Mouse (Mus musculus): ENCODE measurements at regions not wholly inside any gene's neighbourhood (a gene's known extent, or its start where the extent isn't known, plus 50 kb on each side); places are given as distances from the start of the nearest gene placed in this dataset.

DNA sequence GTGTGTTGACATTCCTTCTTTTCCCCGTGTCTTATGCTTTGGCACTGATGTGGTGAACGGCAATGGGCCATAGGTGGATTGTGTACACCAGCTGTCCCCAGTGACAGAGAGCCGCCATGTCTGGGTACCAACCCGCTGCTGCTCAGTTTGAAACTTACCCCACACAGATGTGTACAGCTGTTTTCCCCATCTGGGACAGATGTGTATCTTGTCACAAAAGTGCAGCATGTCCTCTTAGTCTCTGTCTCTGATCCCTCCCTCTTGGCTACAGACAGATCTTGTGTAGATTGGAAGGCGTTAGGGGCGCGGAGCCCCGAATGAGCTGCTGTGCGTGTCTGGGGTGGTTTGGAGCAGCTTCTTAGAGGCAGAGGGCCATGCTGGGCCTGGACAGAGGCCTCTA, 196.1 kb upstream of the Sulf2 start:
- DNase-seq: no peak

DNA sequence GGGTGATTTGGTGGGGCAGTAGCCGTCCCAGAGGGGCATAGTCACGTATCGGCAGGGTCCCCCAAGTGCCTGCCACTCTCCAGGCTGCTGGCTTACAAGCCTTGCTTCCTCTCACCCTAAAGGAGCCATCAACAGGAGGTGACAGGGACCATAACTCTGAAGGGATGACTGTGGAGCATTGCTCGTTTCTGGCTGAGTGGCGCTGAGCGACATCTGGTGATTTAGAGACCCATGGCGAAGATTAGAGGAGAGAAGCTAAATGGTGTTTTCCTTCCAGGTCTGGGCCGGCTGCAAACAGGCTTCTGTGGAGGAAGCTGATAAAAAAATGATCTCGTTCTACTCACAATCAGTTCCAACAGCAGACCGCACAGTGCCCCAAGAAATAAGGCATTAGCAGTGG, 193.2 kb upstream of the Sulf2 start:
- no peak for DNase-seq

GRCm38 (mm10) chr2:166346421-166347182, 191.1 kb upstream of the Sulf2 start:
- no peak for DNase-seq

- no peak for DNase-seq
Measured at GRCm38 (mm10) chr2:166343551-166344340, 188.3 kb upstream of the Sulf2 start.

DNA sequence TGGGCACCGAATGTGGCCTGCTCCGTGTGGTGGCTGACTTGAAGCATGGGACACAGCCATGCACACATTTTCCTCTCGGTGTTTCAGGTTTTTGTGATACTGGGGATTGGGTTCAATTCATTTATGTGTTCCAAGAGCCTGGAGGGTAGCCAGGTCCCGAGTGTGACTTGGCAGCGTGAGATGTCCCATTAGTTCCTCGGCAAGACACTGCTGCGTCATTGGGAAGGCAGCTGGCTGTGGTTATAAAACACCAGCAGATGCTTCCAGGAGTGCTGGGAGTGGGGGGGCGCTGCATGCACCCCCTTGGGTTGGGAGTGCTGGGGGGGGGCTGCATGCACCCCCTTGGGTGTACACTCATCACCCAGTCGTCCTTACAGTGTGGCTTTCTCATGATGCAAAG, 186.9 kb upstream of the Sulf2 start:
- DNase-seq: peak; percentile 80

DNA sequence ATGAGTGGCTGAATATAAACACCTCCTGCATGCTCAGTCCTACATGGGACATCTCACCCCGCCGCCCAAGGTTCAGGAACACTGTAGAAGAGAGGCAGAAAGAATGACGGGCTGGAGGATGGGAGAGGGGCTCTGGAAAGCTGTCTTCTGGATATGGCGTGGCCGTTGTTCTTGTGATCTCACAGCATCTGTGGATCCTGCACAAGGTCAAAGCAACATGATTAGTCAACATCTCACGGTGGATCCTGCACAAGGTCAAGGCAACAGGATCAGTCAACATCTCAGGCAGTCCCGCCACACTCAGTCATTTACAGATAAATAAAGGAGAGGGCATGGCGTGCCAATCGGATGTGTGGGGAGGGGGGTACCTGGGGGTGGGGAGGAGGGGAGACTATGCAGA, 184.7 kb upstream of the Sulf2 start:
- no peak for DNase-seq

GRCm38 (mm10) chr2:166339427-166339826, 184.0 kb upstream of the Sulf2 start:
- no peak for DNase-seq

GRCm38 (mm10) chr2:166338396-166339085, 183.1 kb upstream of the Sulf2 start:
- DNase-seq: peak; percentile 71

DNA sequence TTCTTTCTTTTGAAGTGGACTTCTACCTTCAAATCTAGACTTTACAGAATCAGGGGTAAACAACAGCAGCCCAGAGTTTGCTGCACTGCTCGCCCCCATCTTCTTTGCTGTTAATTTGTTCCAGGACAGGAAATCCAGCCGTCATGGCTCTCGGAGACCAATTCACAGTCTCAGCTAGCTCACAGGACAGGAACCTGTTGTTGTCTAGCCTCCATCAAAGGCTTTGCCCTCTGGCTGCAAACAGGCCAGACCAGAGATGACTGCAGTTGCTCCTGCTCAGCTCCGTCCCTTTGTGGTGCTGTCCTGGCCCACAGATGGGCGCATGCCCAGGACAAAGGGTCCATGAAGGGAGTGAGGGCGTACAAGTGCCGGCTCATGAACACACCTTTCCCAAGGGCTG, 182.2 kb upstream of the Sulf2 start:
- DNase-seq: no peak

- peak; percentile 55 for DNase-seq
Measured at GRCm38 (mm10) chr2:166335702-166336101, 180.2 kb upstream of the Sulf2 start.

GRCm38 (mm10) chr2:166334559-166334958, 179.1 kb upstream of the Sulf2 start:
- DNase-seq: no peak

DNA sequence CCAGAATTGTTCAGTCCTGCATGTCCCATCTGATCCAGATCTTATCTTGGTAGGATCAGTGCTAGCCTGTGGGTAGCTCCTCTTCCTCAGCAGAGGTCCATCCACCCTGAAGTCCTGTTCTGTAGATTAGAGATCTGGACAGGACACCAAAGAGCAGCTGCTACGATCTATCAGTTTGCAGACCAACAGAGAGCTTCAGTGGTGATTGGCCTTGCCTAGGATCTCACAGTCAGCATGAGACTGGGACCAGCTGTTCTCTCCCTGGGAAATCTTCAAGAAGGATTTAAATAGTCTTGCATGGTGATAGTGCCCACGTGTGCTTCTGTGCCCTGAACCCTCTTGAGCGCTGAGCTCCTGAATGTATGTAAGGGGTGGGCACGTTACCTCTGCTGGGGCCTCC, 178.4 kb upstream of the Sulf2 start:
- DNase-seq: no peak

- DNase-seq: peak; percentile 42
Measured at GRCm38 (mm10) chr2:166332748-166333417, 177.4 kb upstream of the Sulf2 start.

- no peak for DNase-seq
Measured at GRCm38 (mm10) chr2:166331192-166331591, 175.7 kb upstream of the Sulf2 start.

- DNase-seq: no peak
Measured at GRCm38 (mm10) chr2:166330364-166330763, 174.9 kb upstream of the Sulf2 start.

DNA sequence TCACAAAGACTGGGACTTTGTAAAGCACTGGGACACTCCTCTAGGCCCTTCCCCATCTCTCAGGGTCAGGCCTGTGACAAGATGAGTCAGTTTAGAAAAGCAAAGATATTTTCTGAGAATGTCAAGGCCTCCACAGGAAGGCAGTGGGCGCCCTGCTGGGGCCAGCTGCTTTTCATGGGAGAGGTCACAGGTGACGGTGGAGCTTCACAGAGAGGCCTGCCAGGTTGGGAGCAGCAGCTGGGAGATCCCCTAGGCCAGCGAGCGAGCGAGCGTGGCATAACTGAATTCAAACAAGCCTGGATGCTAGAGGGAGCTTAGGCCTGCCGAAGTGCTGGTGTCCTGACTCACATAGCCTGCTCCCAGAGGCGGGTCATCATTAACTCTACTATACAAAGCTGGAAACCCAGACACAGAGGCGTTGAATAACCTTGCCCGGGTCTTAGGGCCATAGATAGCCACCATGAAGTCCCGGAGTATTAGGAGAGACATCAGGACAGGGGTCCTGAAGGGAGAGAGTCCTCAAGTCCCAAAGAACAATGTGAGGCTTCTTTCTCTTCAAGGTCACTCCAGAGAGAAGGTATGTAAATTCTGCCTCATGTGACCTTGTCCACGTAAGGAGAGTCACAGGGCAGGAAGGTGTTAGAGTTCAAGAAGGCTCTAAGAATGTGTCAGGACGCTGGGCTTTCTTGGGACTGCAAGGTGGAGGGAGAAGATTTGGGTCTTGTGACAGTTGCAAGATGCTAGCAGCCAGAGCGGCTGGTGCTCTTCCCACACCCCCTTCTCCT, 174.3 kb upstream of the Sulf2 start:
- DNase-seq: no peak

DNA sequence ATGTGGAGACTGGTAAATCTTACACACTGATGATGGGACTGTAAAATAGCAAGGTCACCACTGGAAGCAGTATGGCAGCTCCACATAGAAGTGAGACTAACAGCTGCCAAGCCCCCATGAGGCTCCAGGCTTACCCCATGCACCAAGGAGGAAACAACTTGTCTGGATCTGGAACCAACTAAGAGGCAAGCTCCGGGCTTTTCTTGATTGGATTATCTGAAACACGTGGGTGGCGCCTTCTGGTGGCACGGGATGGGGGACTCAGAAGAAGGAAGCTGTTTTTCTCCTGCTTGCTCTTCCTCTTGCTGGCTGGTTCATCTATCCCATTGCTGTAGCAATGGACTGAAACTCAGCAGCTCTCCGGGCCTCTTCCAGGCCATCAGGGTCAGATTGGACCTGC, 171.5 kb upstream of the Sulf2 start:
- no peak for DNase-seq

GRCm38 (mm10) chr2:166324954-166325353, 169.5 kb upstream of the Sulf2 start:
- no peak for DNase-seq

DNA sequence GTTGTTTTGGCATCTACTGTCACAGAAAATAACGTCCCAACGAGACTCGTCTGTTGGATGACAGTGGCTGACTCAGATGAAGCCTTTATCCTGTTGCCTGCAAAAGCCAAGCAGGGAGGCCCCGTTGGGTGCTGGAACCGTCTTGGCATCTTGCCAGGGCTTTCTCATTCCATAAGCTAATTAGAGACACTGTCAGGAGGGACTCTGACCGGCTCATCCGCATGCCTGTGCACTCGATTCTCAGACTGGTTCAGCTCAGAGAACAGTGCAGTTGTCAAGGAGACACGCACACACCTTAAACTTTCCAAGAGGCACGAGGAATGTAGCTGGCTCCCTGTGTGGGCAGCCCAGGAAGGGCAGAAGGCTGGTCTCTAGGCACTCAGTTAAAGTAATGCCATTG, 169.0 kb upstream of the Sulf2 start:
- peak; percentile 67 for DNase-seq

GRCm38 (mm10) chr2:166322668-166323043, 167.2 kb upstream of the Sulf2 start:
- no peak for DNase-seq

DNA sequence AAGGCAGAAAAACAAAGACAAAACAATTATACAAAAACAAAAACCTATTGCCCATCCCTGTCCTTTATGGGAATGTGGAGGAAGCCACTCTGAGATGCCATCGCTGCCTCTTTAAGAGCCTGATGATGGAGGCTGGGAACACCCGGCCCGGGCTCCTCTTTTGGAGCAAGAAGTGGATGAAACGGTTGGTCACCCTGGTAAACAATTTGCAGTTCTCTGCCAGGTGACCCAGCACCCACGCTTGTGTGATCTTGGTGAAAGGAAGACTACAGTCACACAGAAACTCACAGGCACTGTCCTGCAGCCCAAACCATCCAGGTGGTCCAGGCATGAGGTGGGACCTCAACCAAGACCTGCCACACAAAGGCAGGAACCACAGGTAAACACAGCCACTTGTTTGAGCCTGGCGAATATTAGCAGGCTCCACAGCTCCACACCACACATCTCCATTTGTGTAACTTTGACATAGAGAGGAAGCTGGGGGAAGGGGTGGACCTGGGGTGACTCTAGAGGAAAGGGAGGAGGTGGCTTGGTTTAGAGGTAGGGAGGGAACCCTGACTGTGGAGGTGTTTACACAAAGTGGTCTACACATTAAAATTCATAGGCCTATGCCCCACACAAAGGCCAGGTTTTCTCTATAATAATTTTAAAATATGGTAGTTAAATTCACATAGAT, 166.7 kb upstream of the Sulf2 start:
- DNase-seq: no peak

- no peak for DNase-seq
Measured at GRCm38 (mm10) chr2:166316409-166316916, 161.0 kb upstream of the Sulf2 start.

Data from lung, postnatal 10 days (tissue).